ENCODE assay signal across 8 mouse cellular contexts in genomic region chr11:60879423-60879822, GRCm38 (mm10). TPM values are rescaled to one million over a fixed set of nuclear protein-coding genes. Genes with fewer than 3 reads are reported as not detected.
DNase-seq lines count a peak whose midpoint lies in the region; ATAC-seq lines count a peak whose summit lies in the region.

No protein-coding gene starts in this region.

- peak overlapping the region; percentile 95 for H3K9ac ChIP-seq in intestine, embryonic 15.5 days

- DNase-seq in gastrocnemius, adult 18-20 months (ENCODE audit: low spot score): peak; percentile 66
- DNase-seq in gastrocnemius, postnatal 36 days: no peak
- DNase-seq in cerebellum, postnatal 10 days: peak; percentile 67 to 78
- DNase-seq in gastrocnemius, postnatal 10 days: peak; percentile 43
- DNase-seq in left cerebral cortex, postnatal 4 days: peak; percentile 54
- peak; percentile 59 for DNase-seq in midbrain, embryonic 10.5 days (ENCODE audit: low spot score)
- DNase-seq in spleen, postnatal 10 days (ENCODE audit: low spot score in 2 of 2): peak; percentile 35 to 78

- H3K27me3 ChIP-seq in intestine, embryonic 15.5 days (replicated peaks): no peaks in the 10 kb centered on the region
- no peaks in the 10 kb centered on the region for H3K27me3 ChIP-seq in midbrain, embryonic 10.5 days (ENCODE audit: low read depth, poor library complexity, severe bottlenecking)

- peaks cover 30% of the 10 kb centered on the region for H3K4me1 ChIP-seq in intestine, embryonic 15.5 days (replicated peaks)
- peaks cover 38% of the 10 kb centered on the region for H3K4me1 ChIP-seq in midbrain, embryonic 10.5 days

- ATAC-seq in intestine, embryonic 15.5 days: no peak

- 2% methylated on average over 11 of the region's 11 CpGs for WGBS in intestine, embryonic 15.5 days
- WGBS in midbrain, embryonic 10.5 days: 3% methylated on average over 11 of the region's 11 CpGs

- H3K27ac ChIP-seq in intestine, embryonic 15.5 days: peak overlapping the region; percentile 97
- peak overlapping the region; percentile 97 for H3K27ac ChIP-seq in midbrain, embryonic 10.5 days (replicated peaks)

- H3K4me2 ChIP-seq in intestine, embryonic 15.5 days (replicated peaks): peak overlapping the region; percentile 61

- no peaks in the 10 kb centered on the region for H3K9me3 ChIP-seq in intestine, embryonic 15.5 days
- no peaks in the 10 kb centered on the region for H3K9me3 ChIP-seq in midbrain, embryonic 10.5 days (replicated peaks)

- peak overlapping the region; percentile 100 for H3K4me3 ChIP-seq in intestine, embryonic 15.5 days (replicated peaks)
- H3K4me3 ChIP-seq in midbrain, embryonic 10.5 days: peak overlapping the region; percentile 90

- no peaks in the 10 kb centered on the region for H3K36me3 ChIP-seq in intestine, embryonic 15.5 days
- peaks cover 14% of the 10 kb centered on the region for H3K36me3 ChIP-seq in midbrain, embryonic 10.5 days

- intact Hi-C loops in gastrocnemius, postnatal 36 days (cut with DNase I): loop anchor here (2.0 to 5.0 kb wide), 2 partner anchors 49 to 177 kb away; partner anchors contain the start of gene Dhrs7b
- intact Hi-C loops in left cerebral cortex, postnatal 4 days (cut with DNase I): no loop called here

RNA-seq across cellular contexts. Expression of gene Tmem11, which starts 0.4 kb away (rescaled TPM):
- total RNA-seq in gastrocnemius, adult 18-20 months (2021): 10 to 100 TPM; 41.0 to 42.9 TPM
- 10 to 100 TPM; 37.7 to 41.3 TPM for total RNA-seq in gastrocnemius, postnatal 36 days (2021)
- total RNA-seq in gastrocnemius, postnatal 10 days (2021): 10 to 100 TPM; 40.4 to 45.0 TPM
- polyA plus RNA-seq in intestine, embryonic 15.5 days (2015; fragmentation: Nextera tagmentation; extraction: Ambion mirVana): 62.9 and 70.9 TPM in 2 replicates
- 10 to 100 TPM; 26.5 to 26.8 TPM for total RNA-seq in left cerebral cortex, postnatal 4 days (2021)
- 71.0 and 75.7 TPM in 2 replicates for polyA plus RNA-seq in midbrain, embryonic 10.5 days (2016; fragmentation: Nextera tagmentation; extraction: Ambion mirVana)

RNA-seq across cellular contexts. Expression of gene Natd1, which starts 35.1 kb away (rescaled TPM):
- 10 to 100 TPM in 1 of 2 experiments, 1 to 10 TPM in 1; 8.2 to 10.3 TPM for total RNA-seq in gastrocnemius, adult 18-20 months (2021)
- 1 to 10 TPM; 6.8 to 9.6 TPM for total RNA-seq in gastrocnemius, postnatal 36 days (2021)
- 10 to 100 TPM; 12.4 to 16.8 TPM for total RNA-seq in gastrocnemius, postnatal 10 days (2021)
- 9.6 and 11.9 TPM in 2 replicates for polyA plus RNA-seq in intestine, embryonic 15.5 days (2015; fragmentation: Nextera tagmentation; extraction: Ambion mirVana)
- 10 to 100 TPM; 22.8 to 29.3 TPM for total RNA-seq in left cerebral cortex, postnatal 4 days (2021)
- 18.0 and 26.9 TPM in 2 replicates for polyA plus RNA-seq in midbrain, embryonic 10.5 days (2016; fragmentation: Nextera tagmentation; extraction: Ambion mirVana)

RNA-seq across cellular contexts. Expression of gene Dhrs7b, which starts 49.0 kb away (rescaled TPM):
- 10 to 100 TPM; 21.0 to 21.5 TPM for total RNA-seq in gastrocnemius, adult 18-20 months (2021)
- total RNA-seq in gastrocnemius, postnatal 36 days (2021): 10 to 100 TPM; 19.1 to 21.1 TPM
- total RNA-seq in gastrocnemius, postnatal 10 days (2021): 10 to 100 TPM; 14.9 to 16.2 TPM
- polyA plus RNA-seq in intestine, embryonic 15.5 days (2015; fragmentation: Nextera tagmentation; extraction: Ambion mirVana): 55.4 and 56.9 TPM in 2 replicates
- 10 to 100 TPM; 23.5 to 23.6 TPM for total RNA-seq in left cerebral cortex, postnatal 4 days (2021)
- polyA plus RNA-seq in midbrain, embryonic 10.5 days (2016; fragmentation: Nextera tagmentation; extraction: Ambion mirVana): 29.3 and 34.0 TPM in 2 replicates

RNA-seq across cellular contexts. Expression of gene Map2k3, which starts 52.4 kb away (rescaled TPM):
- 100 to 1,000 TPM; 105 to 173 TPM for total RNA-seq in gastrocnemius, adult 18-20 months (2021)
- 100 to 1,000 TPM; 172 to 192 TPM for total RNA-seq in gastrocnemius, postnatal 36 days (2021)
- total RNA-seq in gastrocnemius, postnatal 10 days (2021): 100 to 1,000 TPM; 106 to 115 TPM
- 127 and 144 TPM in 2 replicates for polyA plus RNA-seq in intestine, embryonic 15.5 days (2015; fragmentation: Nextera tagmentation; extraction: Ambion mirVana)
- total RNA-seq in left cerebral cortex, postnatal 4 days (2021): 10 to 100 TPM; 16.7 to 17.3 TPM
- polyA plus RNA-seq in midbrain, embryonic 10.5 days (2016; fragmentation: Nextera tagmentation; extraction: Ambion mirVana): 55.7 and 65.1 TPM in 2 replicates

Comparison
In these comparisons a context has a peak if more than half of its experiments do, and no peak if none do; other contexts are left out.
1. DNase-seq: peak in gastrocnemius, adult 18-20 months (single experiment), cerebellum, postnatal 10 days (2 of 2), gastrocnemius, postnatal 10 days (single experiment), left cerebral cortex, postnatal 4 days (single experiment), midbrain, embryonic 10.5 days (single experiment) and spleen, postnatal 10 days (2 of 2); none in gastrocnemius, postnatal 36 days (0 of 2).